Mouse (Mus musculus): ENCODE data around the gene Chrna4.
A peak's percentile ranks its signal among the peaks of the same experiment; 100 is the strongest.

- TF ChIP-seq CTCF (IDR thresholded peaks at IDR 0.05 in 2 of 3, conservative IDR thresholded peaks at IDR 0.05 in 1 of 3; ENCODE audit: control insufficient read depth in 1 of 3, insufficient read depth in 1 of 3, low read depth in 2 of 3, low read length in 3 of 3, poor library complexity in 1 of 3, severe bottlenecking in 1 of 3), result peak in 2 of 3 experiments; percentile 24 to 28; a peak in 4 of 6 replicates
- TF ChIP-seq POLR2A (IDR thresholded peaks at IDR 0.05; ENCODE audit: control insufficient read depth in 1 of 2, insufficient read depth in 1 of 2, low read depth in 1 of 2, low read length in 2 of 2, poor library complexity in 1 of 2), result no peak
- no peak for TF ChIP-seq CHD2 (IDR thresholded peaks at IDR 0.05; ENCODE audit: low read length)
- TF ChIP-seq TCF12 (IDR thresholded peaks at IDR 0.05; ENCODE audit: low read depth, low read length), result no peak
These were observed 10.9 kb downstream of the Chrna4 start for GRCm38 (mm10) chr2:181032407-181032806.
